Mouse (Mus musculus) 3134 (cell line): Measurements from ENCODE around the gene Vtn.

Experiments used
- DNase-seq: peaks from one replicate; pipeline ENCODE4 v3.0.0-alpha.2; 2011; ENCODE audit warnings: low spot score; ENCODE audit not compliant: insufficient read length; ENCODE audit errors: extremely low read depth

Gene Vtn

GRCm38 (mm10) chr11:78499004-78499403 lies at the start of gene Vtn:
TSS of gene Vtn (plus strand) at chr11:78499091.
- DNase-seq: no peak

GRCm38 (mm10) chr11:78450337-78450736 lies 48.6 kb upstream of the Vtn start:
- no peak for DNase-seq

DNA sequence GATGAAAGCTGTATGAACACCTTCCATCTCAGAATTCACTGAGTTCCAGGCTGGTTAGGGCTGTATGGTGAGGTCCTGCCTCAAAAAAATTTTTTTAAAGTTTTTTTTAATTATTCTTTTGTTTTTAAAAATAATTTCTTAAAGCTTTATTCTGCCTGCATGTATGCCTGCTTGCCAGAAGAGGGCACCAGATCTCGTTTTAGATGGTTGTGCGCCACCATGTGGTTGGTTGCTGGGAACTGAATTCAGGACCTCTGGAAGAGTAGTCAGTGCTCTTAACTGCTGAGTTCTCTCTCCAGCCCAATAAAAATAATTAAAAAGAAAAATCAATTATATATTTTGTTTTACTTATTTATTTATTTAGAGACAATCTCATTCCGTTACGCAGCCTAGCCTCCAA lies 45.2 kb upstream of the Vtn start:
- DNase-seq: peak; percentile 36

DNA sequence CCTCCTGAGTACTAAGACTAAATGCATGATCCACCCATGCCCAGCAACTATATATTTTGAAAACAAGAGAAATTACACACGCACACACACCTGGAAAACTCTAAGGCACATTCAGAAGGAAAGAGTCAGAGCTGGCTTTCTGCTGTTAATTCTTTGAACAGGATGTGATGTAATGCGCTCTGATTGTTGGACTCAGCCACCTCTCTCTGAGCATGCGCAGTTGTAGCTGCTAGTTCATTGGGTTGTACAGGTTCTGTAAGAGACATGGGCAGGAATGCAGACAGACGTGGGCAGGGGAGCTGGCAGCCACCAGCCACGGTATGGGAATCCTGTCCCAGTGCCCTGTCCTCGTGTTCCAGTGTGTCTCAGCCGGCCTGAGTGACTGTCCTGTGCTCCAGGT lies 44.6 kb upstream of the Vtn start:
- DNase-seq: no peak

- peak; percentile 30 for DNase-seq
Observed at GRCm38 (mm10) chr11:78455308-78455707, 43.6 kb upstream of the Vtn start.

DNA sequence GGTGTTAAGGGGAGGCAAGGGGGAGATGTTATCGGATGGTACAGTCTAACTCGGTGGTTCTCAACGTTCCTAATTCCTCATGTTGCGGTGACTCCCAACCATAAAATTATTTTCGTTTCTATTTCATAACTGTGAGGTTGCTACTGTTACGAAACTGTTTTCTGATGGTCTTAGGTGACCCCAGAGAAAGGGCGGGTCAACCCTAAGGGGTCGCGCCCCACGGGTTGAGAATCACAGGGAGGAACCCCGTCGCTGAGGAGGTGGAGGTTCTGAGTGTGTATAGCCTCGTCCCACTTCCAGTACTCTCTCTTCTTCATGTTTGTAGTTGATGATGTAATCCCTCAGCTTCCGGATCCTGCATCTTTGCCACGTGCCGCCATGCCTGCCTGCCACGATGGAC lies 40.2 kb upstream of the Vtn start:
- no peak for DNase-seq

GRCm38 (mm10) chr11:78461894-78462293 lies 37.0 kb upstream of the Vtn start:
- DNase-seq: no peak

GRCm38 (mm10) chr11:78462669-78463068 lies 36.2 kb upstream of the Vtn start:
- no peak for DNase-seq

DNA sequence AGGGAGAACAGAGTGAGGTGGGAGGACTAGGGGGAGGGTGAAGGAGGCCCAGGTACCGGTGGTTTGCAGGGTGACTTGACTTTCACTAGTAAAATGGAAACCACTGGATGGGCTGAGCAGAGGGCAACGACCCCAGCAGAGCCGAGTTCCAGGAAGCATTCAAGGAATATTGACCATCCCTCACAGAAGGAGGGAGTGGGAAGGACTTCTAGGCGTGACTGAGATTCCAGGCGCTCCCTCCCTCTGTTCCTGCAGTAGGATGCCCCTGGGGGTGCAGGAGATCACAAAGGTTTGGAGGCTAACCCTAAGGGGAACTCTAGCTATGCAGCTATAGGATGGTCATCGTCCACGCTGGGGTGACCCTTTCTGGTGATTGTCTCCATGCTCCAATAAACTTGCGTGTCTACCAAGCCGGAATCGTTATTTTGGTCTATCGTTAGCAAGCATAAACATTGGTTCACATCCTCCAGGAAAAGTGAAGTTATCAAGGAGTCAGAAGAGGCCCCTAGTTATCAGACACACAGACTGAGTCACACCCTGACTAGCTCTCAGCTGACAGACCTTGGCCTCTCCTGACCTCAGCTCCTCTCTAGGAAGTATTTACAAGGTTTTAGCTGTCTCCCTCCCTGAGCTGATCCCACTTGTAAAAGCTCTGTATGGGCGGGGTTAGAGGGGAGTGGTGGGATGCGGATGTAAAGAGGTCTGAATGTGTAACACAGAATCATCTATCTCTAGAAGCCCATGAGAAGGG lies 35.4 kb upstream of the Vtn start:
- no peak for DNase-seq

DNA sequence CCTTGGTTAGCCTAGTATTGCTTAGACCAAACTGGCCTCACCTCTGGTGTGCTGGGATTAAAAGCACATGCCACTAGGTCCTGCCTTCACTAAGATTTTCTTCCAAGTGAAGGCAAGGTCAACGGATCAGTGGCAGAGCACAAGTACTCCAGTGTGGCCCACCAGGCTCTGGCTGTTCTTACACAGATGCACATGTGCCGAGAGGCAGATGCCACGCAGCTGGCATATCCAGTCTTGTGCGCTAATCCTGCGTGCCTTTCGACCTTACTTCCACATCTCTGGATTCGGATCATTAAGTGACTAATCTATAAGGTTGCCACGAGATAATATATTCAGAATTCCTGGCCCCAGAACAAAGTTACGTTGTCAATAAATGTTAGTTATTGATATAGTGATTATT lies 33.8 kb upstream of the Vtn start:
- no peak for DNase-seq

DNA sequence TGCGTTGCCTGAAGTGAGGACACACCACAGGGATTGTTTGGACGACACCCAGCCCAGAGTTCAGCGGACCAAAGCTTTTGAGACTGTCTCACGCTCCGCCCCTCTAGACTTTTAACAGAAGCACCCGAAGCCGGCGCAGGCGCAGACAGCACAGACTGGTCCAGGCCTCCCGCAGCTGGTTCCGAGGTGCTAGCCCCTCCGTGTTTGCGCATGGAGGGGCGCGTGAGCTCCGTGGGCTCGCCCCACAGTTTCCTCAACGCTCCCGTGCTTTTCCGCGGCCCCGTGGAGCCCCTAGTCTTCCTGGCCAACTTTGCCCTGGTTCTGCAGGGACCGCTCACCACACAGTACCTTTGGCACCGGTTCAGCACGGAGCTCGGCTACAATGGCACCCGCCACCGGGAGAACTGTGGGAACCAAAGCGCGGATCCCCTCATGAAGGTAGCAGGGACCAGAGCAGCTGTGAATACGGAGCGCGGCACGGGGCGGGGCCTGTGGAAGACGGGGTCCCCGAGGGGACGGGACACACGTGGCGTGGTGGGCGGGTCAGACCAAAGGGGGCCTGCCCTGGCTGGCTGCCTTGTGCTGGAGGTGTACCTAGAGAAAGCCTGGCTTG lies 33.2 kb upstream of the Vtn start, which contains the start of gene Slc46a1:
TSS of gene Slc46a1 (plus strand) at position 130 of the 613 bp plus-strand sequence.
- DNase-seq: peak; percentile 86

GRCm38 (mm10) chr11:78466242-78466912 lies 32.5 kb upstream of the Vtn start:
- no peak for DNase-seq

DNA sequence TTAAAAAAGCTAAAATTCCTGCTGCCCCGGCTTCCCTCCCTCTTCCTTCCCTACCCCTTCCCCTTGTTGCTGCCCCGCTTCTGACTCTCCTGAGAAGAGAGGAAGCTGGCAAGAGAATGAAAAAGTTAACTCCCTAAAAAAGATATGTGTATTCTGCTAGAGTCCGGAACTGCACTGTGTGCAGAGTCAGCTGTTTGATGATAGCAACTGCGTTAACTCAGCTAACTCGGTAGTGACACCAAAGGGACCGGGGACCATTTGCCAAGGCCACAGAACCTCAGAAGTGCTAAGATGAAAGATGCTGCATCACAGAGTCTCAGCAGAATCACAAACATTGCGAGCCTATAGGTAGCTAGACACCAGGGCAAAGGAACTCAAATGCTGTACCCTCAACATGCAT lies 31.4 kb upstream of the Vtn start:
- DNase-seq: no peak

- DNase-seq: no peak
Observed at GRCm38 (mm10) chr11:78467932-78468331, 31.0 kb upstream of the Vtn start.

DNA sequence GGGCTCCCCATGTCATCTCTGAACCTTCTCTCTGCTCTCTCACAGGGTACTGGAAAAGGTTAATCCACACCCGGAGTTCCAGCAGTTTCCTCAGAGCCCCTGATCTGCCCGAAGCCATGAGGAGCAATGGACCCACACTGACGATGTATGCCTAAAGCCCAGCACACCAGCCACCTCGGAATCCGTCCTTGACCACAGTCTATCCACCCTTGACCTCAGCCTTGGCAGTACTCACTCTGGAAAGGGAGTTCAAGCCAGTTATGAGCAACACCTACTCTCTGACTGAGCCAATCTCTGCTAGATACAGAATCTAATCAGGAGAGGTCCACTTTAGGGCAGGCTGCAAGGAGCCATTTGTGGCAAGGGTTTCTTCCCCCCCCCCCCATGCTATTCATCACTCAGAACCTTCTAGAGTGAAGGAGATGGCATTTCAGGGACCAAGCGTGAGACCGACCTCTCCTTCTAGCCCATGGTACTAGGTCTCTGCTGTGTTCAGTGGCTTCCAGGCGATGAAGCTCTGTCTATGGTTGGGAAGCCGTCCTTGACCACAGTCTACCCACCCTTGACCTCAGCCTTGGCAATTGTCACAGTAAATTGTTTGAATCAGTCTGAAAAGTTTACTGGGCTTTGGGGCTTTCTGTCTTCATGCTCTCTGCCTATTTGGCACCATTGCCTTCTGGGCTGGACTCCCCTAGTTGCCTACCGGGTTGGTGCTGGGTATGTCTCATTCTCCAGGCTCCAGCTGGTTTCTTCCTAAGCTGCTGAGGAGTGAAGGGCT lies 27.4 kb upstream of the Vtn start:
- DNase-seq: no peak

GRCm38 (mm10) chr11:78475289-78475688 lies 23.6 kb upstream of the Vtn start:
- no peak for DNase-seq

- DNase-seq: no peak
Observed at GRCm38 (mm10) chr11:78483639-78484038, 15.3 kb upstream of the Vtn start.

GRCm38 (mm10) chr11:78488168-78488567 lies 10.7 kb upstream of the Vtn start:
- DNase-seq: peak; percentile 38

DNA sequence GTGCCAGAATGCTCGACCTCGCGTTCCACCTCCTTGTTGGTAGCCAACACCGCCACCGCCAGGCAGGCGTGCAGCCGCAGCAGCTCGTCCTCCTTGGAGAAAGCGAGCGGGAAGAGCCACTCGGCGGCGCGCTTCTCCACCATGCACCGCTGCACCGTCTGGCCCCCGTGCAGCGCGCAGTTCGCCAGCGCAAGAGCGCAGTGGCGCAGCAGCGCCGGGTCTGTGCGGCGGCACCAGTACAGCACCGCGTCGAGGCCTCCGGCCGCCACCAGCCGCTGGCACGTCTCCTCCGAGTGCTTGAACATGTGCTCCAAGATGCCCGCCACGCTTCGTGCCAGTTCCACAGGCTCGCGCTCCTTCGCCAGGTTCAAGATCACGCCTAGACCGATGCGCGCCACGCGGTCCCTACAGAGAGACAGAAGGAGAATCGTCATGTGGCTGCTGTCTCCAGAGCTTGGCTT lies 8.1 kb upstream of the Vtn start:
- DNase-seq: no peak

GRCm38 (mm10) chr11:78495904-78496303 lies 3.0 kb upstream of the Vtn start:
- DNase-seq: no peak

- no peak for DNase-seq
Observed at GRCm38 (mm10) chr11:78497071-78497541, 1.8 kb upstream of the Vtn start.
